26 mouse cellular contexts compared by ENCODE assay signal in genomic region chr6:127902559-127902958, GRCm38 (mm10). TPM values are rescaled to one million over a fixed set of nuclear protein-coding genes. Genes with fewer than 3 reads are reported as not detected.
DNase-seq lines count a peak whose midpoint lies in the region.
"Had no signal": no experiment of that assay in that cellular context is flagged by ENCODE, and none has a peak within 500 bp of the region (broad histone marks: within the 10 kb centered on the region; RNA-seq: fewer than 3 reads in every experiment).

No protein-coding gene starts in this region.

- intact Hi-C loops in left cerebral cortex, postnatal 14 days (cut with DNase I): no loop called here

- peak; percentile 67 to 76 for DNase-seq in frontal cortex, adult 2 months (ENCODE audit: extremely low spot score in 1 of 2, low spot score in 1 of 2)
- DNase-seq in frontal cortex, postnatal 25 days (ENCODE audit: low spot score in 2 of 2): no peak
- DNase-seq in right cerebral cortex, adult 2 months (ENCODE audit: low spot score in 2 of 2): peak; percentile 42 to 59
- DNase-seq in right cerebral cortex, postnatal 10 days (ENCODE audit: low spot score in 2 of 2): no peak
- DNase-seq in left cerebral cortex, postnatal 14 days (ENCODE audit: low spot score in 2 of 2): peak; percentile 56 to 68
- no peak for DNase-seq in thymus, postnatal 4 days
- no peak for DNase-seq in ovary, postnatal 10 days (ENCODE audit: low spot score)
- DNase-seq: adrenal gland, postnatal 10 days; cerebellum, adult 11 months; cerebellum, adult 9-10 months; gastrocnemius, postnatal 25 days; heart, adult 18-20 months; heart, postnatal 4 days; kidney, postnatal 14 days; layer of hippocampus, adult 9-11 months; liver, postnatal 0 days; lung, postnatal 4 days; retina, postnatal 1 day; spleen, adult 18-20 months; thymus, adult 18-20 months; thymus, postnatal 25 days had no signal

RNA-seq across cellular contexts. Expression of gene Tspan11, which starts 15.2 kb away (rescaled TPM):
- polyA plus RNA-seq in frontal cortex, adult 2 months (2012; rRNA removed): 0.94 and 2.1 TPM in 2 replicates
- total RNA-seq in left cerebral cortex, postnatal 14 days (2021): 1 to 10 TPM; 3.8 to 5.5 TPM
- total RNA-seq: common myeloid progenitor, adult 5-6 weeks; monocyte, adult 5-6 weeks had no signal
- polyA plus RNA-seq: erythroblast, embryonic 14.5 days; G1E; Patski had no signal

Comparison
In these comparisons a context has a peak if more than half of its experiments do, and no peak if none do; other contexts are left out.
1. DNase-seq: peak in frontal cortex, adult 2 months (2 of 2), right cerebral cortex, adult 2 months (2 of 2) and left cerebral cortex, postnatal 14 days (2 of 2); none in frontal cortex, postnatal 25 days (0 of 2), right cerebral cortex, postnatal 10 days (0 of 2), thymus, postnatal 4 days (single experiment) and ovary, postnatal 10 days (single experiment).